Mouse (Mus musculus): ENCODE data around the gene Sox15. TPM values are rescaled to one million over a fixed set of nuclear protein-coding genes. Genes with fewer than 3 reads are reported as not detected.
A peak's percentile ranks its signal among the peaks of the same experiment; 100 is the strongest.

Sox15 gene
- total and polyA plus RNA-seq, 2 experiments from 2014 or later, result 0.19 to 0.27 TPM

DNA sequence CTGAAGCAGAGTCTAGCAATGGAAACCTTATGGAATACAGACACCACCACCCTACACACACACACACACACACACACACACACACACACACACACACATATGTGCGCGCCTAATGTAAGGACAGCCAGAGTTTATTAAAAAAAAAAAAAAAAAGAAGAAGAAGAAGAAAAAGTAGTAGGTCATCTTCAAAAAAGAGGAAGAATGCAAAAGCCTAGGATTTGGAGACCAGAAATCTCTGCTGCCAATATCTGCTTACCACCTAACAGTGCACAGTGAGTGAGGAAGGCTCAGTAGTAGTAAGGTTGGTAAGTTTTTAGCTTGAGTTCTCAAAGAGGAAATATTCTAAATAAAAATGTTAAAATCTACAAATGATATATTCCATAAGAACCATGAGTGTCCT, 24.0 kb downstream of the Sox15 start:
- no peak for TF ChIP-seq CTCF (IDR thresholded peaks at IDR 0.05)
- H3K9ac ChIP-seq (replicated peaks; ENCODE audit: low read length, poor library complexity, severe bottlenecking), result 0 out of 2 replicates have a peak overlapping the region, but pooled peaks have one; percentile 29
- 96% methylated on average over 2 of the region's 2 CpGs for WGBS
- no peak overlapping the region for H3K4me2 ChIP-seq (ENCODE audit: low read depth, low read length, poor library complexity, severe bottlenecking)
- H3K27ac ChIP-seq (ENCODE audit: low read depth, low read length), result no peak overlapping the region
- peaks cover 11% of the 10 kb centered on the region for H3K4me1 ChIP-seq (ENCODE audit: insufficient read depth, low read length)
- ATAC-seq (ENCODE audit: low FRiP score) (no peak), DNase-seq (ENCODE audit: low spot score) (no peak)
- no peaks in the 10 kb centered on the region for H3K27me3 ChIP-seq (ENCODE audit: insufficient read depth, low read length)
- no peaks in the 10 kb centered on the region for H3K9me3 ChIP-seq (ENCODE audit: low read length)
- no peak overlapping the region for H3K4me3 ChIP-seq (ENCODE audit: low read depth, low read length)
- peaks cover 28% of the 10 kb centered on the region for H3K36me3 ChIP-seq (ENCODE audit: insufficient read depth, low read length)

DNA sequence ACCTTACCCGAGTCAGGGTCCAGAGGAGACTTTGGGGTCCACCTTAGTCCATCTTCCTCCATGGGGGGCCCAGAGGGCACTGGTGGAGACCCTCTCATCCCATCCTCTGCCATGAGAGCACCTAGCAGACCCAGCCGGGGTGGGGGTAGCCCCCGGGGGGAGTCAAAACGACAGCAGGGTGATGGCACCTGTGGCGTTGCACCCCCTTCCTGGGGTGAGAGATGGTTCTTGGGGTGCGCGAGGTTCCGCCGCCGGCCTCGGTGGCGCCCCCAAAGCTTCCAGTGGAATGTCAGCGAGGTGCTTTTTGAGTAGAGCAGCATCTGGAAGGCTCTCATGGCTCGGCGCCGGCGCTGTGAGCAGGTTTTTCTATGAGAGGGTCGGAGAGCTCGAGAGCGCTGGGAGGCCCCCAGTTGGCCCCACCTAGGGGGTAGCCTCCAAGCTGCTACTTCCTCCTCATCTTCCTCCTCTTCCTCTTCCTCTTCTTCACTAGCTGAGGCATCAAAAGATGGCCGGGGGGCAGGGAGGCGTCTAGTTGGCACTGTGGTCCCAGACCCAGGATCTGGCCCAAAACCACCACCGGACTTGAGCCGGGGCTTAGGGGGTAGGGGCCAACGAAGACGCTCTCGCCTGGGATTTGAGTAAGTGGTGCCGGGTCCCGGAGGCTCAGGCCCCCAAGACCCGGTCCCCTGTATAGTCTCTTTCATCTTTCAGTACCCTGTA, 25.2 kb downstream of the Sox15 start:
- Histone ChIP-seq H3K27me3 (ENCODE audit: insufficient read depth, low read length) (no peaks in the 10 kb centered on the region), H3K27ac (ENCODE audit: low read depth, low read length) (no peak overlapping the region), H3K4me2 (ENCODE audit: low read depth, low read length, poor library complexity, severe bottlenecking) (peak overlapping the region; percentile 91), H3K4me3 (ENCODE audit: low read depth, low read length) (peak overlapping the region; percentile 75), H3K9me3 (ENCODE audit: low read length) (no peaks in the 10 kb centered on the region), H3K9ac (replicated peaks; ENCODE audit: low read length, poor library complexity, severe bottlenecking) (peak overlapping the region; percentile 86; the same call in 1 of the 2 replicates), H3K36me3 (ENCODE audit: insufficient read depth, low read length) (peaks cover 21% of the 10 kb centered on the region), H3K4me1 (ENCODE audit: insufficient read depth, low read length) (peaks cover 11% of the 10 kb centered on the region)
- WGBS, result 91% methylated on average over 30 of the region's 30 CpGs
- ATAC-seq (ENCODE audit: low FRiP score) (no peak), DNase-seq (ENCODE audit: low spot score) (no peak)
- no peak for TF ChIP-seq CTCF (IDR thresholded peaks at IDR 0.05)

DNA sequence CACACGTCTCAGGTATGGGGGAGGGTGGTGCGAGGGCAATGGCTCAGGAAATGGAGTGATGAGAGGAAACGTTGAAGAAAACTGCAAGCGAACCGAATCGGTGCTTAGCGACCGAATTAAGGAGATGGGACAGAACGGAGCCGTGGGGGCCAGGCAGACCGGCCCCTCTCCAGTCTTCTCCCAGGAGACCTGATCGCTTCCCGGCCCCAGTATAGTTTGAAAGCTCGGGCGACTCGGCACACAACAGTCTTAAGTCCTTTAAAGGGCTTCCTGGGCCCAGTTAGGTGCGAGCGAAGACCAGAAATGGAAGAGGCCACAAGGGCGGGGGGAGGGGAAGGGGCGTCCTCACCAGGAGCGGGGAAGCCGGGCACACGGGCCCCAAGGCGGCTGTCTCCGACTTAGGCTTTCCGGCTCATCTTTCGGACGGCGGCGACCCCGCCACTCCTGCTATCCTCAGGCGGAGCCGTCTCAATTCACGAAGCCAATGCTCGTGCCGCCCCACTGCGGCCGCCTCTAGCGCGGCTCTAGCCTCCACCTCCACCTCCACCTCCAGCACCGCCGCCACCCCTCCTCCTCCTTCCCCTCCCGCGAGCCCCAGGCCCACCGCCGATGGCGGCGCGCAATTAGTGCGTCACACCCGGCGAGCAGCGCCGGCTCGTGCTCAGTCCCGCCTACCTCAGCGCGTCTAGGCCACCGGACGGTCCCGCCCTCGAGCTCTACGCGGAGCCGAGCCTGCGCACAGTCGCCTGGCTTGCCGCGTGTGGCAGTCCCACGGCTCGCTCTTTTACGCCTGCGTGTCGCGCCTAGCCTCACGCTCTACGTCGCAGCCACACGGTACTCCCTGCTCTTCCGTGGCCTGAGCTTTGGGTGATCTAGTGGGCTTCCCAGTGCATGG, 26.4 kb downstream of the Sox15 start, which contains the start of gene Senp3:
Senp3 (minus strand) TSS at position 771 of the 895 bp plus-strand sequence.
- no peak for TF ChIP-seq CTCF (IDR thresholded peaks at IDR 0.05)
- Histone ChIP-seq H3K27ac (ENCODE audit: low read depth, low read length) (peak within 1 kb of the TSS; percentile 83), H3K4me3 (ENCODE audit: low read depth, low read length) (peak within 1 kb of the TSS; percentile 75), H3K4me2 (ENCODE audit: low read depth, low read length, poor library complexity, severe bottlenecking) (peak within 1 kb of the TSS; percentile 91), H3K27me3 (ENCODE audit: insufficient read depth, low read length) (no peaks in the 10 kb centered on the region), H3K9me3 (ENCODE audit: low read length) (no peaks in the 10 kb centered on the region), H3K36me3 (ENCODE audit: insufficient read depth, low read length) (peaks cover 12% of the 10 kb centered on the region; the same call in 1 of the 2 replicates), H3K9ac (replicated peaks; ENCODE audit: low read length, poor library complexity, severe bottlenecking) (peak within 1 kb of the TSS; percentile 86), H3K4me1 (ENCODE audit: insufficient read depth, low read length) (peaks cover 11% of the 10 kb centered on the region)
- under 1% methylated on average over 68 of the region's 80 CpGs for WGBS
- DNase-seq (ENCODE audit: low spot score) (peak; percentile 98), ATAC-seq (ENCODE audit: low FRiP score) (peak; percentile 95)

DNA sequence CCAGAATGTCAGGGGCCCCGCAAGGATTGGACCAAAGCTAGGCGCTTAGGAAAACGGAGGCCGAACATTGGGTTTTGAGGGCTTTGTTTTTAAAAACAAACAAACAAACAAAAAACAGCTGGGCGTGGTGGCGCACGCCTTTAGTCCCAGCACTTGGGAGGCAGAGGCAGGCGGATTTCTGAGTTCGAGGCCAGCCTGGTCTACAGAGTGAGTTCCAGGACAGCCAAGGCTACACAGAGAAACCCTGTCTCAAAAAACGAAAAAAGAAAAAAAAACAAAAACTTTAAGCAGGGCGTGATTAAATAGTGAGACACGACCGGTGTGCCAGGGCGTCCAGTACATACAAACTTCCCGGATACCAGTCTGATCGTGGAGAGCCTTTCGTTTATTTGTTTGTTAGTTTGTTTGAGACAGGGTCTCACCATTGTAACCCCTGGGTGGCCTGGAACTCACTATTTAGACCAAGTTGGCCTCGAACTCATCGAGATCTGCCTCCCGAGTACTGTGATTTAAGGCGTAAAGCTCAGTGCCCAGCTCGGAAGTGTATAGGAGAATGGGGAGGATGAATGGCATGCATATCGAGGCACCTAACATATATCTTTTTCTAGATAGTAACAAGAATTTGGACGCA, 27.2 kb downstream of the Sox15 start:
- H3K9ac ChIP-seq (replicated peaks; ENCODE audit: low read length, poor library complexity, severe bottlenecking), result peak overlapping the region; percentile 86
- H3K4me3 ChIP-seq (ENCODE audit: low read depth, low read length), result peak overlapping the region; percentile 75
- H3K27me3 ChIP-seq (ENCODE audit: insufficient read depth, low read length), result no peaks in the 10 kb centered on the region
- ATAC-seq (ENCODE audit: low FRiP score) (no peak), DNase-seq (ENCODE audit: low spot score) (no peak)
- peak overlapping the region; percentile 83 for H3K27ac ChIP-seq (ENCODE audit: low read depth, low read length)
- H3K36me3 ChIP-seq (ENCODE audit: insufficient read depth, low read length), result 0 out of 2 replicates have a peak, but pooled peaks cover 7% of the 10 kb centered on the region
- H3K4me2 ChIP-seq (ENCODE audit: low read depth, low read length, poor library complexity, severe bottlenecking), result peak overlapping the region; percentile 91
- no peak for TF ChIP-seq CTCF (IDR thresholded peaks at IDR 0.05)
- H3K9me3 ChIP-seq (ENCODE audit: low read length), result no peaks in the 10 kb centered on the region
- WGBS, result 26% methylated on average over 24 of the region's 24 CpGs
- H3K4me1 ChIP-seq (ENCODE audit: insufficient read depth, low read length), result peaks cover 11% of the 10 kb centered on the region

DNA sequence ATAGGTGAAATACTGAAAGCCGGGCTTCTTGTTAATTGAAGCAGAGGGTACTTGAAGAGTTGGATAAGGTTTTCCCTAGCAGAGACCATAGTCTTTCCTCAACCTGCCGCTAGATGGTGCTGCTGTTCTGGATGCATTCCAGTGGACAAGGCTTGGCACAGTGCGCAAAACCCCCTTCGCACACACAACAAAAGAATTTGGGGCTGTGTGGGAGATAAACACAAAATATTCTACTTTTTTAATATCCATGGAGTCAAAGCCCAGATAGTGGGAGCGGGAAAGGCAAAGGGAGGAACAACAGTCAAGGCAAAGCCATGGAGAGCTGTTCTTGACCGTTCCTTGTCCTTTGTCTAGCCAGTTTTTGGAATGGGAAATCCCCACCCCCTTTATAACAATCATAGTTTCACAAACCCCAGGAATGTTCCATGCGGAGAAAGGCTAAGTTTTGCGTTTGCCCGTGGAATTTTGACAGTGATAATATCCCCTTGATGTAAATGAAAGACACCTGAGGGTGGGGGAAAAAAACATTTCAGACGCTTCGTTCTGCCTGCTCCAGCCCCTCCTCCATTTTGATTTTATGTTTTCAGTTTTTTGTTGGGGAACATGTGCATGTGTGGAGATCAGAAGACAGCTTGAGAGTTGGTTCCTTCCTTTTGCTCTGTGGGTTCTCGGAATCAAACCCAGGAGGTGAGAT, 27.9 kb downstream of the Sox15 start:
- peaks cover 11% of the 10 kb centered on the region for H3K4me1 ChIP-seq (ENCODE audit: insufficient read depth, low read length)
- H3K27ac ChIP-seq (ENCODE audit: low read depth, low read length), result peak overlapping the region; percentile 83
- peak overlapping the region; percentile 91 for H3K4me2 ChIP-seq (ENCODE audit: low read depth, low read length, poor library complexity, severe bottlenecking)
- peak; percentile 96 for TF ChIP-seq CTCF (IDR thresholded peaks at IDR 0.05)
- H3K27me3 ChIP-seq (ENCODE audit: insufficient read depth, low read length), result no peaks in the 10 kb centered on the region
- 0 out of 2 replicates have a peak, but pooled peaks cover 7% of the 10 kb centered on the region for H3K36me3 ChIP-seq (ENCODE audit: insufficient read depth, low read length)
- H3K9me3 ChIP-seq (ENCODE audit: low read length), result no peaks in the 10 kb centered on the region
- ATAC-seq (ENCODE audit: low FRiP score), result peak; percentile 50; the same call in 1 of the 2 replicates
- DNase-seq (ENCODE audit: low spot score), result peak; percentile 95
- peak overlapping the region; percentile 54; the same call in 1 of the 2 replicates for H3K9ac ChIP-seq (replicated peaks; ENCODE audit: low read length, poor library complexity, severe bottlenecking)
- WGBS, result 9% methylated on average over 12 of the region's 12 CpGs
- peak overlapping the region; percentile 25 for H3K4me3 ChIP-seq (ENCODE audit: low read depth, low read length)
